Mouse (Mus musculus) forebrain, embryonic 15.5 days (tissue): ENCODE results near the gene D630039A03Rik. TPM values are rescaled to one million over a fixed set of nuclear protein-coding genes. Genes with fewer than 3 reads are reported as not detected.

ENCODE experiments used
- ATAC-seq: fragments of 200-750 bp; cut with Nextera tagmentation; replicated peaks from 2 replicates; pipeline ENCODE4 v1.8.0; 2017; ENCODE audit warnings: mild to moderate bottlenecking, moderate TSS enrichment, moderate library complexity
- H3K27ac ChIP-seq: fragments of 300-500 bp; sonication (generic); replicated peaks from 2 replicates; pipeline ENCODE4 v1.5.1; 2015; ENCODE audit warnings: mild to moderate bottlenecking, inconsistent platforms
- H3K27me3 ChIP-seq: fragments of 300-500 bp; sonication (generic); 2 replicates; pipeline ENCODE4 v1.6.1; 2015; ENCODE audit warnings: inconsistent platforms
- H3K36me3 ChIP-seq: fragments of 300-500 bp; sonication (generic); 2 replicates; pipeline ENCODE4 v1.6.1; 2015; ENCODE audit warnings: mild to moderate bottlenecking, inconsistent platforms
- H3K4me1 ChIP-seq: fragments of 300-500 bp; sonication (generic); 2 replicates; pipeline ENCODE4 v1.6.1; 2015; ENCODE audit warnings: inconsistent platforms
- H3K4me2 ChIP-seq: fragments of 300-500 bp; sonication (generic); replicated peaks from 2 replicates; pipeline ENCODE4 v1.6.1; 2015; ENCODE audit warnings: mild to moderate bottlenecking, inconsistent platforms
- H3K4me3 ChIP-seq: fragments of 300-500 bp; sonication (generic); 2 replicates; pipeline ENCODE4 v1.5.1; 2015; ENCODE audit warnings: mild to moderate bottlenecking, inconsistent platforms
- H3K9ac ChIP-seq: fragments of 300-500 bp; sonication (generic); replicated peaks from 2 replicates; pipeline ENCODE4 v1.6.1; 2015; ENCODE audit warnings: mild to moderate bottlenecking, inconsistent platforms
- H3K9me3 ChIP-seq: fragments of 300-500 bp; sonication (generic); 2 replicates; pipeline ENCODE4 v1.6.1; 2016; ENCODE audit warnings: inconsistent platforms
- WGBS: fragments of 180-500 bp; shearing (Covaris S2); methylation state at CpG from one replicate; pipeline ENCODE4 v1.1.7; 2015; ENCODE audit warnings: mixed read lengths; 5-methylcytosine and 5-hydroxymethylcytosine counted together
- polyA plus RNA-seq: library from polyadenylated mRNA; unstranded; fragments of >200 nt; fragmentation: Nextera tagmentation; extraction: Ambion mirVana; gene quantifications from 2 replicates; pipeline ENCODE4 v1.2.1, GENCODE M21; 2015

D630039A03Rik gene
- polyA plus RNA-seq, 1 experiment from 2014 or later = not detected

- Histone ChIP-seq H3K9ac (no peak overlapping the region), H3K36me3 (no peaks in the 10 kb centered on the region), H3K9me3 (no peaks in the 10 kb centered on the region), H3K27me3 (no peaks in the 10 kb centered on the region), H3K4me1 (no peaks in the 10 kb centered on the region), H3K4me3 (no peak overlapping the region), H3K4me2 (no peak overlapping the region), H3K27ac (no peak overlapping the region)
- WGBS = 82% methylated on average over 3 of the region's 3 CpGs
- ATAC-seq = no peak
Measured at GRCm38 (mm10) chr4:57884511-57884910, 31.6 kb downstream of the D630039A03Rik start.

GRCm38 (mm10) chr4:57883520-57884421, 32.3 kb downstream of the D630039A03Rik start:
- Histone ChIP-seq H3K4me2 (no peak overlapping the region), H3K9ac (no peak overlapping the region), H3K4me3 (no peak overlapping the region), H3K36me3 (no peaks in the 10 kb centered on the region), H3K27ac (no peak overlapping the region), H3K4me1 (no peaks in the 10 kb centered on the region), H3K27me3 (no peaks in the 10 kb centered on the region), H3K9me3 (no peaks in the 10 kb centered on the region)
- WGBS = 59% methylated on average over 7 of the region's 7 CpGs
- no peak for ATAC-seq

GRCm38 (mm10) chr4:57879804-57880357, 36.2 kb downstream of the D630039A03Rik start:
- Histone ChIP-seq H3K27ac (no peak overlapping the region), H3K4me1 (no peaks in the 10 kb centered on the region), H3K9me3 (no peaks in the 10 kb centered on the region), H3K27me3 (no peaks in the 10 kb centered on the region), H3K36me3 (no peaks in the 10 kb centered on the region), H3K4me2 (no peak overlapping the region), H3K9ac (no peak overlapping the region), H3K4me3 (no peak overlapping the region)
- peak; percentile 57; the same call in 1 of the 2 replicates for ATAC-seq
- WGBS = 18% methylated on average over 6 of the region's 6 CpGs

- no peak for ATAC-seq
- H3K9ac ChIP-seq = no peak overlapping the region
- no peaks in the 10 kb centered on the region for H3K9me3 ChIP-seq
- H3K4me1 ChIP-seq = no peaks in the 10 kb centered on the region
- no peak overlapping the region for H3K27ac ChIP-seq
- no peaks in the 10 kb centered on the region for H3K36me3 ChIP-seq
- WGBS = 92% methylated on average over 5 of the region's 5 CpGs
- no peaks in the 10 kb centered on the region for H3K27me3 ChIP-seq
- H3K4me3 ChIP-seq = no peak overlapping the region
- H3K4me2 ChIP-seq = no peak overlapping the region
Measured at GRCm38 (mm10) chr4:57879137-57879536, 37.0 kb downstream of the D630039A03Rik start.

GRCm38 (mm10) chr4:57867454-57867853, 48.6 kb downstream of the D630039A03Rik start:
- H3K36me3 ChIP-seq = no peaks in the 10 kb centered on the region
- H3K4me2 ChIP-seq = no peak overlapping the region
- no peak overlapping the region for H3K4me3 ChIP-seq
- no peaks in the 10 kb centered on the region for H3K9me3 ChIP-seq
- 0 out of 2 replicates have a peak, but pooled peaks cover 3% of the 10 kb centered on the region for H3K4me1 ChIP-seq
- no peak overlapping the region for H3K27ac ChIP-seq
- H3K9ac ChIP-seq = no peak overlapping the region
- 31% methylated on average over 10 of the region's 10 CpGs for WGBS
- ATAC-seq = no peak
- H3K27me3 ChIP-seq = no peaks in the 10 kb centered on the region

GRCm38 (mm10) chr4:57866990-57867389, 49.1 kb downstream of the D630039A03Rik start:
- Histone ChIP-seq H3K36me3 (no peaks in the 10 kb centered on the region), H3K4me3 (no peak overlapping the region), H3K27ac (no peak overlapping the region), H3K27me3 (no peaks in the 10 kb centered on the region), H3K9me3 (no peaks in the 10 kb centered on the region), H3K9ac (no peak overlapping the region), H3K4me1 (0 out of 2 replicates have a peak, but pooled peaks cover 3% of the 10 kb centered on the region), H3K4me2 (no peak overlapping the region)
- no peak for ATAC-seq
- 69% methylated on average over 9 of the region's 9 CpGs for WGBS

GRCm38 (mm10) chr4:57866088-57866487, 50.0 kb downstream of the D630039A03Rik start:
- H3K27me3 ChIP-seq = no peaks in the 10 kb centered on the region
- no peak for ATAC-seq
- no peak overlapping the region for H3K9ac ChIP-seq
- no peak overlapping the region for H3K4me3 ChIP-seq
- WGBS = 14% methylated on average over 2 of the region's 2 CpGs
- H3K36me3 ChIP-seq = no peaks in the 10 kb centered on the region
- H3K4me2 ChIP-seq = no peak overlapping the region
- no peaks in the 10 kb centered on the region for H3K9me3 ChIP-seq
- H3K4me1 ChIP-seq = 0 out of 2 replicates have a peak, but pooled peaks cover 3% of the 10 kb centered on the region
- H3K27ac ChIP-seq = no peak overlapping the region

- H3K27me3 ChIP-seq = no peaks in the 10 kb centered on the region
- no peak overlapping the region for H3K27ac ChIP-seq
- H3K4me2 ChIP-seq = no peak overlapping the region
- no peak overlapping the region for H3K9ac ChIP-seq
- no peak overlapping the region for H3K4me3 ChIP-seq
- H3K9me3 ChIP-seq = no peaks in the 10 kb centered on the region
- 81% methylated on average over 9 of the region's 9 CpGs for WGBS
- H3K36me3 ChIP-seq = no peaks in the 10 kb centered on the region
- no peak for ATAC-seq
- 0 out of 2 replicates have a peak, but pooled peaks cover under 1% of the 10 kb centered on the region for H3K4me1 ChIP-seq
Measured at GRCm38 (mm10) chr4:57862269-57862986, 53.7 kb downstream of the D630039A03Rik start.

GRCm38 (mm10) chr4:57861856-57862255, 54.2 kb downstream of the D630039A03Rik start:
- ATAC-seq = no peak
- Histone ChIP-seq H3K9ac (no peak overlapping the region), H3K27ac (no peak overlapping the region), H3K9me3 (no peaks in the 10 kb centered on the region), H3K36me3 (no peaks in the 10 kb centered on the region), H3K4me3 (no peak overlapping the region), H3K4me1 (no peaks in the 10 kb centered on the region), H3K4me2 (no peak overlapping the region), H3K27me3 (no peaks in the 10 kb centered on the region)
- 92% methylated on average over 8 of the region's 8 CpGs for WGBS

- no peak overlapping the region for H3K4me2 ChIP-seq
- H3K4me3 ChIP-seq = no peak overlapping the region
- H3K9ac ChIP-seq = no peak overlapping the region
- no peaks in the 10 kb centered on the region for H3K27me3 ChIP-seq
- 81% methylated on average over 6 of the region's 6 CpGs for WGBS
- H3K36me3 ChIP-seq = no peaks in the 10 kb centered on the region
- no peaks in the 10 kb centered on the region for H3K4me1 ChIP-seq
- no peaks in the 10 kb centered on the region for H3K9me3 ChIP-seq
- no peak for ATAC-seq
- no peak overlapping the region for H3K27ac ChIP-seq
Measured at GRCm38 (mm10) chr4:57861166-57861565, 54.9 kb downstream of the D630039A03Rik start.

GRCm38 (mm10) chr4:57860204-57860611, 55.9 kb downstream of the D630039A03Rik start:
- ATAC-seq = no peak
- no peak overlapping the region for H3K4me2 ChIP-seq
- no peaks in the 10 kb centered on the region for H3K9me3 ChIP-seq
- H3K27me3 ChIP-seq = no peaks in the 10 kb centered on the region
- H3K36me3 ChIP-seq = 0 out of 2 replicates have a peak, but pooled peaks cover 3% of the 10 kb centered on the region
- 93% methylated on average over 6 of the region's 6 CpGs for WGBS
- H3K27ac ChIP-seq = no peak overlapping the region
- H3K4me3 ChIP-seq = no peak overlapping the region
- no peaks in the 10 kb centered on the region for H3K4me1 ChIP-seq
- no peak overlapping the region for H3K9ac ChIP-seq
